Mouse (Mus musculus) brain, embryonic 14.5 days (tissue): ENCODE measurements around the gene Ifi203. TPM values are rescaled to one million over a fixed set of nuclear protein-coding genes. Genes with fewer than 3 reads are reported as not detected.
"Not testable (repeated sequence)": the region's sequence is repeated elsewhere in the genome, so short reads cannot be mapped to it uniquely, and the experiment has no call there.

Source experiments
- DNase-seq: peaks from one replicate; pipeline ENCODE4 v3.0.0-alpha.2; 2011; ENCODE audit warnings: low read depth
- CTCF ChIP-seq: fragments of 200-500 bp; IDR thresholded peaks from 2 replicates; pipeline ENCODE4 v1.5.1; 2012; ENCODE audit warnings: inconsistent platforms, mild to moderate bottlenecking, moderate library complexity, borderline replicate concordance; ENCODE audit not compliant: insufficient read depth, insufficient read length; ENCODE audit errors: extremely low read depth
- POLR2A ChIP-seq: fragments of 200-500 bp; IDR thresholded peaks from 2 replicates; pipeline ENCODE4 v1.6.1; 2012; ENCODE audit warnings: mild to moderate bottlenecking, inconsistent platforms, borderline replicate concordance; ENCODE audit not compliant: poor library complexity, insufficient read depth, insufficient read length, severe bottlenecking; ENCODE audit errors: extremely low read depth
- polyA plus RNA-seq: library from polyadenylated mRNA; depleted of rRNA; stranded (reverse); fragments of >200 nt; gene quantifications from 2 replicates; pipeline ENCODE4 v1.2.3, GENCODE M21; 2012; rRNA removed

Ifi203 gene
- polyA plus RNA-seq, 1 experiment: 0.57 TPM

DNA sequence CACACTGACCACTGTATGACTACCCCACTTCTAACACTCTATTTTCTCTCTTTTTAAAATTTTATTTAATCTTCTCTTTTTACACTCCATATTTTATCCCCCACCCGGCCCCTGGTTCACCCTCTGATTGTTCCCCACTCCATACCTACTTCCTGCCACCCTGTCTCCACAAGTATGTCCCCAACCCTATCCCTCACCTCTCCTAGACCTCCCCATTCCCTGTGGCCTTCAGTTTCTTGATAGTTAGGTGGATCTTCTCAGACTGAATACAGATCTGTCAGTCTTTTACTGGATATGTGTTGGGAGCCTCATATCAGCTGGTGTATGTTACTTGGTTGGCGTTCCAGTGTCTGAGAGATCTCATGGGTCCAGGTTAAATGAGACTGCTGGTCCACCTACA is 27.9 kb downstream of the Ifi203 start:
- TF ChIP-seq POLR2A (no peak), CTCF (no peak)

GRCm38 (mm10) chr1:173913256-173913791 is 29.1 kb downstream of the Ifi203 start:
- DNase-seq: not testable (repeated sequence)

More for the DNA sequence above, 27.9 kb downstream of the Ifi203 start:
- DNase-seq: no peak

- DNase-seq: not testable (repeated sequence)
Observed at GRCm38 (mm10) chr1:173912548-173913255, 29.8 kb downstream of the Ifi203 start, which contains the start of gene Ifi211. Gene Ifi211 (minus strand): TSS chr1:173913046.

DNA sequence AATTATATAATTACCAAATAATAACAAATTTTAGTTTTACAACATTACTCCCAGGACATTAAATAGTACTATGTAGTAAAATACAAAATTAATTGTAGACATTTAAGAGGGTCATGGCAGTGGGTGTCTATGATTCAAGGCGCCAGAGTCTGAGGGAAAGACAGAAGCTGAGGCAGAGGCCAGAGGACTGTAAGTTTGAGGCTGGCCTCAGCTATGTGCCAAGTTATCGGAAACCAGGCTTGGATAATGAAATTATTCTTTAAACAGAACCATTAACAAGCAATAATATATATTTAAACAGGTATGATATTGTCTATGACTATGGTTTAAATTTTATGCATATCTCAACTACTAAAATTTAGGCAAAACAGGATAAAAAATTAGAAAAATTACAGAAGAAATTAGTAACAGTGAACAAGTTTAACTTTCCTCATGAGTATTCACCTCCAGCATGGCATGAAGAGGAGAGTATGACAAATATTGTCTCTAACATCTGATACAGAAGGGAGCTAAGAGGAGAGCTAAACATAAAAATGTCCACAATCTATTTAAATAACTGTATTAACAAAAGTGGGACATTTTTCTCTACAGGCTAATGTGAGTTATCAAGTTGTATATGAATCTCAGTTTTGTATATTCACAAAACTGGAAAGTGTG is 30.5 kb downstream of the Ifi203 start:
- TF ChIP-seq POLR2A (no peak), CTCF (no peak)
- DNase-seq: no peak

DNA sequence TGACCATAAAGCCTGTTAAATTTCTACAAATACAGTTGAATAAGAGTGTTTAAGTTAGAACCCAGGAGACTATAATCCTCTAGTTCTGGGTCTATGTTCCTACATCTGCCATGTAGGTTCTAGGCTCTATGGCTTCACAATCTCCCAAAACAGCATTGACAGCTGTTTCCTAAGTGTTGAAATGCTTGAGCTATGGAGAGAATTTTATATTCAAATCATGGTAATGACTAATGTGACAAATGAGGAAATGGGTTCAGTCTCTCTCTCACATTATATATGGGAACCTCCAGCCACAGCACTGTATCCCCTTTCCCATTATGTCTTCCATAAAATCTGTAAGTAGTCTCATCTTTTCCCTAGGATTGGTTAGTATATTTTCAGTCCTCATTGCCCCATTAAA is 34.1 kb downstream of the Ifi203 start:
- DNase-seq: not testable (repeated sequence)

DNA sequence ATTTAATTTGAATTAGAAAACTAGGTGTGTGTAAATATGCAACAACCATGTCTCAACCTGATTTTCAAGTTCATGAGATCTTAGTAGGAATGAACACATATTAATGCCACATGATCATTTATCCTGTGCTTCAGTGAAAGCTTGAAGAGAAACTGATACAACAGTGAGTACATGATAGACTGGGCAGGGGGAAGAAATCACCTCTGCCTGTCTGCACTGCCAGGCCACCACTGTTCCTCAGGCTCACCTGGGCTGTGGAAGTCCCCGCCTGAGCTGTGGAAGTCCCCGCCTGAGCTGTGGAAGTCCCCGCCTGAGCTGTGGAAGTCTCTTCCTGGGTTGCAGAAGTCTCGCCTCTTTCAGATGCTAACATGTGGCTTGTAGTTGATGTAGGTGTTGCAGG is 36.6 kb downstream of the Ifi203 start:
- not testable (repeated sequence) for DNase-seq

DNA sequence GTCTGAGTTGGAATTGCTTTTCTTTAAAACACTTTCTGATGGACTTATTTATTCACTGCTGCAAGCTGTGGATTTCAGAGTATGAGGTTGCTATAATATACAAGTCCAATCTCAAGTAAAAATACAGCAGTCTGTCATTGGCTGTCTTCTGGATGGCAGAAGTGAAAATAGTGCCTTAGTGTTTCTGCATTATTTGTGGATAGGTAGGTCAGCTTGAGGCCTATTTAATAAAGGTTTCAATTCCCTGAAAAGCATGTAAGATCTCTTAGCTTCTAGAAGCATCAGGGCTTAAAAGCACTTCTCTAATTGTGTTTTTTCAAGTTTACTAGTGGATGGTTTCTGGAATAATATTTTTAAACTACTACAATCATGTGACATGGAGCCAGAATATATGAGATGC is 52.7 kb downstream of the Ifi203 start:
- not testable (repeated sequence) for DNase-seq

- not testable (repeated sequence) for DNase-seq
Observed at GRCm38 (mm10) chr1:173887026-173887787, 55.3 kb downstream of the Ifi203 start.

- peak; percentile 59 for DNase-seq
Observed at GRCm38 (mm10) chr1:173880004-173880666, 62.3 kb downstream of the Ifi203 start.

- DNase-seq: not testable (repeated sequence)
Observed at GRCm38 (mm10) chr1:173879225-173879987, 63.1 kb downstream of the Ifi203 start.

GRCm38 (mm10) chr1:173878264-173878663 is 64.2 kb downstream of the Ifi203 start:
- DNase-seq: not testable (repeated sequence)

- not testable (repeated sequence) for DNase-seq
Observed at GRCm38 (mm10) chr1:173877125-173877524, 65.3 kb downstream of the Ifi203 start.

Other genes with a start within 250 kb of the Ifi203 start
- 0.74 and 0.94 TPM in 2 replicates for gene Ifi207, start 200.9 kb downstream of the Ifi203 start, polyA plus RNA-seq
- 0.28 and 0.63 TPM in 2 replicates for gene Ifi204, start 175.7 kb downstream of the Ifi203 start, polyA plus RNA-seq
- gene Ifi211, start 29.6 kb downstream of the Ifi203 start, polyA plus RNA-seq: 0.11 and 0.23 TPM in 2 replicates
- 0.71 and 0.86 TPM in 2 replicates for gene Mndal, start 181 bp downstream of the Ifi203 start, polyA plus RNA-seq
- gene Ifi202b, start 40.1 kb upstream of the Ifi203 start, polyA plus RNA-seq: 0.05 and 0.10 TPM in 2 replicates
- not detected in 2 replicates for gene Ifi205, start 89.1 kb upstream of the Ifi203 start, polyA plus RNA-seq
- gene Olfr433, start 98.0 kb upstream of the Ifi203 start, polyA plus RNA-seq: 0.04 TPM in 1 of 2 replicates, not detected in the other
- not detected in 2 replicates for gene Olfr432, start 106.5 kb upstream of the Ifi203 start, polyA plus RNA-seq
- gene Olfr430, start 123.9 kb upstream of the Ifi203 start, polyA plus RNA-seq: not detected in 2 replicates
- gene Olfr429, start 141.7 kb upstream of the Ifi203 start, polyA plus RNA-seq: not detected in 2 replicates
- not detected in 2 replicates for gene Olfr427, start 154.2 kb upstream of the Ifi203 start, polyA plus RNA-seq
- not detected in 2 replicates for gene Olfr231, start 178.5 kb upstream of the Ifi203 start, polyA plus RNA-seq
- not detected in 2 replicates for gene Olfr424, start 188.8 kb upstream of the Ifi203 start, polyA plus RNA-seq
- gene Olfr420, start 213.0 kb upstream of the Ifi203 start, polyA plus RNA-seq: not detected in 2 replicates
- gene Spta1, start 230.1 kb upstream of the Ifi203 start, polyA plus RNA-seq: 0.03 and 0.11 TPM in 2 replicates